Mouse (Mus musculus): Measurements from ENCODE around the gene 4933402D24Rik. TPM values are rescaled to one million over a fixed set of nuclear protein-coding genes. Genes with fewer than 3 reads are reported as not detected.

4933402D24Rik gene
- polyA plus RNA-seq, 1 experiment from 2014 or later, result 0.41 TPM

GRCm38 (mm10) chr1:63763881-63764386 is 5.1 kb downstream of the 4933402D24Rik start:
- Histone ChIP-seq H3K36me3 (ENCODE audit: control insufficient read depth, insufficient read depth, low read length) (no peaks in the 10 kb centered on the region), H3K4me1 (replicated peaks; ENCODE audit: control insufficient read depth, insufficient read depth, low read length) (peaks cover 11% of the 10 kb centered on the region; the same call in 1 of the 2 replicates), H3K27me3 (ENCODE audit: control insufficient read depth, insufficient read depth, low read length) (no peaks in the 10 kb centered on the region), H3K9me3 (ENCODE audit: control insufficient read depth, low read length) (no peaks in the 10 kb centered on the region), H3K4me3 (ENCODE audit: low read depth, low read length) (no peak overlapping the region), H3K4me2 (ENCODE audit: low read depth, low read length, severe bottlenecking) (0 out of 2 replicates have a peak overlapping the region, but pooled peaks have one; percentile 2), H3K27ac (ENCODE audit: low read depth, low read length) (peak overlapping the region; percentile 48; the same call in 1 of the 2 replicates), H3K9ac (ENCODE audit: low read length) (no peak overlapping the region)
- peak; percentile 67 for ATAC-seq (replicated peaks; ENCODE audit: low FRiP score)
- DNase-seq (ENCODE audit: low spot score), result no peak
- WGBS, result 24% methylated on average over 7 of the region's 7 CpGs

GRCm38 (mm10) chr1:63763212-63763694 is 5.8 kb downstream of the 4933402D24Rik start:
- Histone ChIP-seq H3K27ac (ENCODE audit: low read depth, low read length) (peak overlapping the region; percentile 48; the same call in 1 of the 2 replicates), H3K9ac (ENCODE audit: low read length) (peak overlapping the region; percentile 41; the same call in 1 of the 2 replicates), H3K4me1 (replicated peaks; ENCODE audit: control insufficient read depth, insufficient read depth, low read length) (peaks cover 11% of the 10 kb centered on the region; the same call in 1 of the 2 replicates), H3K27me3 (ENCODE audit: control insufficient read depth, insufficient read depth, low read length) (no peaks in the 10 kb centered on the region), H3K36me3 (ENCODE audit: control insufficient read depth, insufficient read depth, low read length) (no peaks in the 10 kb centered on the region), H3K9me3 (ENCODE audit: control insufficient read depth, low read length) (no peaks in the 10 kb centered on the region), H3K4me3 (ENCODE audit: low read depth, low read length) (no peak overlapping the region), H3K4me2 (ENCODE audit: low read depth, low read length, severe bottlenecking) (no peak overlapping the region)
- peak; percentile 87 for ATAC-seq (replicated peaks; ENCODE audit: low FRiP score)
- peak; percentile 60 for DNase-seq (ENCODE audit: low spot score)
- WGBS, result 11% methylated on average over 3 of the region's 3 CpGs

- Histone ChIP-seq H3K9ac (ENCODE audit: low read length) (no peak overlapping the region), H3K4me2 (ENCODE audit: low read depth, low read length, severe bottlenecking) (no peak overlapping the region), H3K9me3 (ENCODE audit: control insufficient read depth, low read length) (no peaks in the 10 kb centered on the region), H3K27me3 (ENCODE audit: control insufficient read depth, insufficient read depth, low read length) (no peaks in the 10 kb centered on the region), H3K27ac (ENCODE audit: low read depth, low read length) (no peak overlapping the region), H3K36me3 (ENCODE audit: control insufficient read depth, insufficient read depth, low read length) (no peaks in the 10 kb centered on the region; the same call in 1 of the 2 replicates), H3K4me3 (ENCODE audit: low read depth, low read length) (no peak overlapping the region), H3K4me1 (replicated peaks; ENCODE audit: control insufficient read depth, insufficient read depth, low read length) (no peaks in the 10 kb centered on the region)
- WGBS, result 70% methylated on average over 2 of the region's 2 CpGs
- ATAC-seq (replicated peaks; ENCODE audit: low FRiP score) (no peak), DNase-seq (ENCODE audit: low spot score) (no peak)
These were observed 13.1 kb downstream of the 4933402D24Rik start for GRCm38 (mm10) chr1:63756005-63756404.

- H3K27me3 ChIP-seq (ENCODE audit: control insufficient read depth, insufficient read depth, low read length), result no peaks in the 10 kb centered on the region
- peak within 1 kb of the TSS; percentile 71 for H3K4me3 ChIP-seq (ENCODE audit: low read depth, low read length)
- DNase-seq (ENCODE audit: low spot score) (peak; percentile 87), ATAC-seq (replicated peaks; ENCODE audit: low FRiP score) (peak; percentile 92)
- H3K4me2 ChIP-seq (ENCODE audit: low read depth, low read length, severe bottlenecking), result peak within 1 kb of the TSS; percentile 63
- no peaks in the 10 kb centered on the region for H3K36me3 ChIP-seq (ENCODE audit: control insufficient read depth, insufficient read depth, low read length)
- under 1% methylated on average over 31 of the region's 31 CpGs for WGBS
- H3K9ac ChIP-seq (ENCODE audit: low read length), result peak within 1 kb of the TSS; percentile 64
- H3K27ac ChIP-seq (ENCODE audit: low read depth, low read length), result no peak within 1 kb of the TSS
- H3K4me1 ChIP-seq (replicated peaks; ENCODE audit: control insufficient read depth, insufficient read depth, low read length), result 0 out of 2 replicates have a peak, but pooled peaks cover 4% of the 10 kb centered on the region
- H3K9me3 ChIP-seq (ENCODE audit: control insufficient read depth, low read length), result no peaks in the 10 kb centered on the region
These were observed 38.8 kb downstream of the 4933402D24Rik start, which contains the start of the genes Mdh1b and Fastkd2 for GRCm38 (mm10) chr1:63730240-63730771. TSS of gene Mdh1b (minus strand) at chr1:63730318. TSS of gene Fastkd2 (plus strand) at chr1:63730614.

GRCm38 (mm10) chr1:63729796-63730195 is 39.3 kb downstream of the 4933402D24Rik start:
- Histone ChIP-seq H3K36me3 (ENCODE audit: control insufficient read depth, insufficient read depth, low read length) (no peaks in the 10 kb centered on the region), H3K4me2 (ENCODE audit: low read depth, low read length, severe bottlenecking) (peak overlapping the region; percentile 63), H3K4me3 (ENCODE audit: low read depth, low read length) (peak overlapping the region; percentile 71), H3K9ac (ENCODE audit: low read length) (peak overlapping the region; percentile 64; the same call in 1 of the 2 replicates), H3K27me3 (ENCODE audit: control insufficient read depth, insufficient read depth, low read length) (no peaks in the 10 kb centered on the region), H3K27ac (ENCODE audit: low read depth, low read length) (no peak overlapping the region), H3K9me3 (ENCODE audit: control insufficient read depth, low read length) (no peaks in the 10 kb centered on the region), H3K4me1 (replicated peaks; ENCODE audit: control insufficient read depth, insufficient read depth, low read length) (0 out of 2 replicates have a peak, but pooled peaks cover 4% of the 10 kb centered on the region)
- WGBS, result 43% methylated on average over 8 of the region's 8 CpGs
- ATAC-seq (replicated peaks; ENCODE audit: low FRiP score), result no peak; the same call in 1 of the 2 replicates
- DNase-seq (ENCODE audit: low spot score), result no peak

- WGBS, result 81% methylated on average over 7 of the region's 7 CpGs
- Histone ChIP-seq H3K4me2 (ENCODE audit: low read depth, low read length, severe bottlenecking) (no peak overlapping the region), H3K9ac (ENCODE audit: low read length) (no peak overlapping the region), H3K4me3 (ENCODE audit: low read depth, low read length) (no peak overlapping the region), H3K36me3 (ENCODE audit: control insufficient read depth, insufficient read depth, low read length) (no peaks in the 10 kb centered on the region), H3K27me3 (ENCODE audit: control insufficient read depth, insufficient read depth, low read length) (no peaks in the 10 kb centered on the region), H3K4me1 (replicated peaks; ENCODE audit: control insufficient read depth, insufficient read depth, low read length) (no peaks in the 10 kb centered on the region), H3K27ac (ENCODE audit: low read depth, low read length) (no peak overlapping the region), H3K9me3 (ENCODE audit: control insufficient read depth, low read length) (no peaks in the 10 kb centered on the region)
- ATAC-seq (replicated peaks; ENCODE audit: low FRiP score) (no peak), DNase-seq (ENCODE audit: low spot score) (no peak)
These were observed 48.9 kb downstream of the 4933402D24Rik start for GRCm38 (mm10) chr1:63720161-63720560.

GRCm38 (mm10) chr1:63708876-63709275 is 60.2 kb downstream of the 4933402D24Rik start:
- Histone ChIP-seq H3K27ac (ENCODE audit: low read depth, low read length) (no peak overlapping the region), H3K4me3 (ENCODE audit: low read depth, low read length) (no peak overlapping the region), H3K27me3 (ENCODE audit: control insufficient read depth, insufficient read depth, low read length) (no peaks in the 10 kb centered on the region), H3K4me1 (replicated peaks; ENCODE audit: control insufficient read depth, insufficient read depth, low read length) (no peaks in the 10 kb centered on the region), H3K4me2 (ENCODE audit: low read depth, low read length, severe bottlenecking) (no peak overlapping the region), H3K9me3 (ENCODE audit: control insufficient read depth, low read length) (no peaks in the 10 kb centered on the region), H3K9ac (ENCODE audit: low read length) (no peak overlapping the region), H3K36me3 (ENCODE audit: control insufficient read depth, insufficient read depth, low read length) (no peaks in the 10 kb centered on the region)
- WGBS, result 77% methylated on average over 3 of the region's 3 CpGs
- ATAC-seq (replicated peaks; ENCODE audit: low FRiP score) (no peak), DNase-seq (ENCODE audit: low spot score) (no peak)

- Histone ChIP-seq H3K9me3 (ENCODE audit: control insufficient read depth, low read length) (no peaks in the 10 kb centered on the region), H3K4me2 (ENCODE audit: low read depth, low read length, severe bottlenecking) (no peak overlapping the region), H3K36me3 (ENCODE audit: control insufficient read depth, insufficient read depth, low read length) (no peaks in the 10 kb centered on the region), H3K27me3 (ENCODE audit: control insufficient read depth, insufficient read depth, low read length) (no peaks in the 10 kb centered on the region), H3K4me3 (ENCODE audit: low read depth, low read length) (no peak overlapping the region), H3K9ac (ENCODE audit: low read length) (no peak overlapping the region), H3K4me1 (replicated peaks; ENCODE audit: control insufficient read depth, insufficient read depth, low read length) (no peaks in the 10 kb centered on the region), H3K27ac (ENCODE audit: low read depth, low read length) (no peak overlapping the region)
- 79% methylated on average over 5 of the region's 5 CpGs for WGBS
- DNase-seq (ENCODE audit: low spot score) (no peak), ATAC-seq (replicated peaks; ENCODE audit: low FRiP score) (no peak)
These were observed 63.3 kb downstream of the 4933402D24Rik start for GRCm38 (mm10) chr1:63705733-63706132.

Measured in forebrain, embryonic 11.5 days (tissue).